Mouse (Mus musculus) olfactory bulb, adult 2 months (tissue): Measurements from ENCODE around the gene Gm6169.

Experiments
- CTCF ChIP-seq: fragments of 200-500 bp; IDR thresholded peaks from 2 replicates; pipeline ENCODE4 v1.5.1; 2012; ENCODE audit warnings: low read depth, mild to moderate bottlenecking, low read length, moderate library complexity; ENCODE audit not compliant: insufficient read depth
- POLR2A ChIP-seq: fragments of 200-500 bp; IDR thresholded peaks from 2 replicates; pipeline ENCODE4 v1.6.1; 2012; ENCODE audit warnings: mild to moderate bottlenecking, low read depth, low read length, moderate library complexity; ENCODE audit not compliant: insufficient read depth

GRCm38 (mm10) chr13:97080615-97081014 is 18.4 kb downstream of the Gm6169 start:
- TF ChIP-seq CTCF (no peak), POLR2A (no peak)
